Comparison of ENCODE assay signal across 8 mouse cellular contexts in the genomic region with DNA sequence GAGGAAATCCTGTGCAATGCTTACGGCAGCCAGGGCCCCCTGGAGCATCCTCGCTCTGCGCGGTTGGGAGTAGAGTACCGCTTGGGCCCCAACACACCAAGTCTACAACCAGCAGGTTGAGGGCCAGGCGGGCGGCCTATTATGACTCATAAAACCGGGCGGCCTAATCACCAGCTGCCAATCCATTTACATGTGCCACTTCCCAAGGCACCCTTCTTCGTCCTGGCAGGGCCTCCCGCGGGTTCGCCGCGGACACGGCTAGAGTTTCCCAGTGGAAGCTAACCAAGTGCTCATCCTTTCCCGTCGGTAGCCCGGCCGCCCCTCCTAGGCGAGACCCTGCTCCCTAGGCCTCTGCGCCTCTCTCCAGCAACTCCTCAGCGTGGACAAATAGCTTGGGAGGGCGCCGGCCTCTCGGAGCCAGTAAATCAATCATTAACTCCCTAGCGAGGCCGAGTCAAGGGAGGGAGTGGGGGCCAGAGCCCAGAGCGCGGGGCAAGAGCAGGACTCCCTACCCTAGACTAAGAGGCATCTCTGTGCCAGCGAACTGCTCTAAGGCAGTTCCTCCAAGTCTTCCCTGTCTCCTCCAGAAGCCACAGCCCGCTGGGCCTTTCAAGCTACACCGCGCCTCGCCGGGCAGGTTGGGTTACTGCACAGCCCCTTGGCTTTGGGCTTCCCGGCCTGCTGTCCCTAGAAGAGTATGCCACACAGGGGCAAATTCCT.
DNase-seq lines count a peak whose midpoint lies in the region; ATAC-seq and TF ChIP-seq lines count a peak whose summit lies in the region.

No protein-coding gene starts in this region.

- TF ChIP-seq CTCF in cerebellum, adult 2 months (IDR thresholded peaks at IDR 0.05; ENCODE audit: borderline replicate concordance, insufficient read depth, low read depth, low read length) = no peak
- no peak for TF ChIP-seq CTCF in C2C12 (IDR thresholded peaks at IDR 0.05; ENCODE audit: control insufficient read depth, insufficient read depth, insufficient read length)
- TF ChIP-seq CTCF in cortical plate, adult 2 months (IDR thresholded peaks at IDR 0.05; ENCODE audit: extremely low read depth, insufficient read depth, low read length) = no peak

- H3ac ChIP-seq in C2C12 (ENCODE audit: control insufficient read depth, insufficient read length, low read depth) = peak overlapping the region; percentile 57

- ATAC-seq in hindbrain, embryonic 11.5 days (ENCODE audit: low FRiP score) = peak; percentile 27
- ATAC-seq in limb, embryonic 13.5 days (ENCODE audit: low FRiP score, low read depth) = peak; percentile 16; the same call in 1 of the 2 replicates
- ATAC-seq in inflammation-experienced regulatory T-cells, adult 6 months = no peak

- no peaks in the 10 kb centered on the region for H3K36me3 ChIP-seq in C2C12 (ENCODE audit: control insufficient read depth, insufficient read depth)
- no peaks in the 10 kb centered on the region for H3K36me3 ChIP-seq in hindbrain, embryonic 11.5 days (ENCODE audit: control insufficient read depth, insufficient read depth, low read length)
- no peaks in the 10 kb centered on the region for H3K36me3 ChIP-seq in limb, embryonic 13.5 days

- H3K79me3 ChIP-seq in C2C12 (ENCODE audit: low read depth) = peaks cover 3% of the 10 kb centered on the region

- no peaks in the 10 kb centered on the region for H3K79me2 ChIP-seq in C2C12 (ENCODE audit: control insufficient read depth, insufficient read depth)

- H3K4me1 ChIP-seq in cerebellum, adult 2 months (ENCODE audit: control insufficient read depth, insufficient read depth, low read length) = peaks cover 5% of the 10 kb centered on the region
- H3K4me1 ChIP-seq in cortical plate, adult 2 months (ENCODE audit: control insufficient read depth, insufficient read depth, low read length) = no peaks in the 10 kb centered on the region
- no peaks in the 10 kb centered on the region; the same call in 1 of the 2 replicates for H3K4me1 ChIP-seq in hindbrain, embryonic 11.5 days (replicated peaks; ENCODE audit: control insufficient read depth, insufficient read depth, low read length)
- peaks cover 41% of the 10 kb centered on the region for H3K4me1 ChIP-seq in limb, embryonic 13.5 days

- H3K9ac ChIP-seq in hindbrain, embryonic 11.5 days (ENCODE audit: low read depth, low read length) = peak overlapping the region; percentile 5; the same call in 1 of the 2 replicates
- no peak overlapping the region for H3K9ac ChIP-seq in limb, embryonic 13.5 days

- DNase-seq in cerebellum, adult 2 months = peak; percentile 50 to 55
- no peak for DNase-seq in cerebellum, adult 9-10 months
- peak; percentile 66 for DNase-seq in hindbrain, embryonic 11.5 days (ENCODE audit: low spot score)
- DNase-seq in naive thymus-derived CD4-positive, alpha-beta T cell, adult 2 months (ENCODE audit: low read depth) = peak; percentile 47

- no peaks in the 10 kb centered on the region for H3K27me3 ChIP-seq in cerebellum, adult 2 months (ENCODE audit: control insufficient read depth, insufficient read depth, low read length)
- H3K27me3 ChIP-seq in C2C12 (ENCODE audit: control insufficient read depth, insufficient read depth, insufficient read length) = no peaks in the 10 kb centered on the region
- H3K27me3 ChIP-seq in hindbrain, embryonic 11.5 days (ENCODE audit: control insufficient read depth, insufficient read depth, low read length) = peaks cover 62% of the 10 kb centered on the region
- peaks cover 91% of the 10 kb centered on the region for H3K27me3 ChIP-seq in limb, embryonic 13.5 days

- no peaks in the 10 kb centered on the region for H3K9me3 ChIP-seq in hindbrain, embryonic 11.5 days (ENCODE audit: control insufficient read depth, low read length)
- H3K9me3 ChIP-seq in limb, embryonic 13.5 days = no peaks in the 10 kb centered on the region

- no peak overlapping the region for H3K4me3 ChIP-seq in cerebellum, adult 2 months (replicated peaks; ENCODE audit: insufficient read depth, low read depth, low read length)
- no peak overlapping the region for H3K4me3 ChIP-seq in C2C12 (ENCODE audit: insufficient read depth, poor library complexity, severe bottlenecking)
- H3K4me3 ChIP-seq in cortical plate, adult 2 months (ENCODE audit: insufficient read depth, low read length) = peak overlapping the region; percentile 40; the same call in 1 of the 2 replicates
- H3K4me3 ChIP-seq in hindbrain, embryonic 11.5 days (ENCODE audit: low read depth, low read length) = no peak overlapping the region
- peak overlapping the region; percentile 55 for H3K4me3 ChIP-seq in limb, embryonic 13.5 days

- 41% methylated on average over 37 of the region's 37 CpGs for WGBS in cerebellum, adult 2 months
- 3% methylated on average over 30 of the region's 37 CpGs for WGBS in hindbrain, embryonic 11.5 days
- 5% methylated on average over 37 of the region's 37 CpGs for WGBS in limb, embryonic 13.5 days

- no peak overlapping the region for H3K27ac ChIP-seq in cerebellum, adult 2 months (ENCODE audit: insufficient read depth, low read length)
- peak overlapping the region; percentile 35; the same call in 1 of the 2 replicates for H3K27ac ChIP-seq in cortical plate, adult 2 months (ENCODE audit: insufficient read depth, low read length)
- H3K27ac ChIP-seq in hindbrain, embryonic 11.5 days (ENCODE audit: low read depth, low read length) = peak overlapping the region; percentile 94
- no peak overlapping the region; the same call in 1 of the 2 replicates for H3K27ac ChIP-seq in limb, embryonic 13.5 days

- H3K4me2 ChIP-seq in hindbrain, embryonic 11.5 days (replicated peaks; ENCODE audit: low read depth, low read length) = peak overlapping the region; percentile 92
- H3K4me2 ChIP-seq in limb, embryonic 13.5 days (replicated peaks) = peak overlapping the region; percentile 85

- TF ChIP-seq POLR2A in cerebellum, adult 2 months (IDR thresholded peaks at IDR 0.05; ENCODE audit: borderline replicate concordance, insufficient read depth, low read length) = no peak
- TF ChIP-seq POLR2A in cortical plate, adult 2 months (IDR thresholded peaks at IDR 0.05; ENCODE audit: extremely low read depth, insufficient read depth, low read length) = no peak

TF ChIP-seq in C2C12, 6 proteins besides CTCF, POLR2A, EP300 and RAD21:
- TF ChIP-seq USF1 (IDR thresholded peaks at IDR 0.05; ENCODE audit: low read depth) (no peak), MYOG (IDR thresholded peaks at IDR 0.05; ENCODE audit: control insufficient read depth, extremely low read depth, insufficient read length) (no peak), CEBPB (IDR thresholded peaks at IDR 0.05; ENCODE audit: low read depth) (no peak), FOSL1 (IDR thresholded peaks at IDR 0.05; ENCODE audit: insufficient read depth, low read length, poor library complexity, severe bottlenecking) (no peak), MAX (IDR thresholded peaks at IDR 0.05) (no peak), MYOD1 (IDR thresholded peaks at IDR 0.05; ENCODE audit: control insufficient read depth, insufficient read length, low read depth) (no peak)

Comparison
In these comparisons a context has a peak if more than half of its experiments do, and no peak if none do; other contexts are left out.
1. H3K27ac ChIP-seq: peak in cortical plate, adult 2 months (single experiment) and hindbrain, embryonic 11.5 days (single experiment); none in cerebellum, adult 2 months (single experiment) and limb, embryonic 13.5 days (single experiment).
2. H3K4me3 ChIP-seq: peak in cortical plate, adult 2 months (single experiment) and limb, embryonic 13.5 days (single experiment); none in cerebellum, adult 2 months (single experiment), C2C12 (single experiment) and hindbrain, embryonic 11.5 days (single experiment).